Mouse (Mus musculus) hindbrain, embryonic 12.5 days (tissue): ENCODE data around the gene Abcc4. TPM values are rescaled to one million over a fixed set of nuclear protein-coding genes. Genes with fewer than 3 reads are reported as not detected.

Experiments used
- ATAC-seq: fragments of 200-750 bp; cut with Nextera tagmentation; 2 replicates; pipeline ENCODE4 v1.8.0; 2017; ENCODE audit warnings: moderate TSS enrichment; ENCODE audit not compliant: low FRiP score
- H3K27ac ChIP-seq: fragments of 300-500 bp; sonication (generic); 2 replicates; pipeline ENCODE4 v1.5.1; 2016; ENCODE audit warnings: mild to moderate bottlenecking
- H3K27me3 ChIP-seq: fragments of 300-500 bp; sonication (generic); 2 replicates; pipeline ENCODE4 v1.6.1; 2016; ENCODE audit warnings: mild to moderate bottlenecking
- H3K36me3 ChIP-seq: fragments of 300-500 bp; sonication (generic); 2 replicates; pipeline ENCODE4 v1.6.1; 2016; ENCODE audit warnings: mild to moderate bottlenecking
- H3K4me1 ChIP-seq: fragments of 300-500 bp; sonication (generic); 2 replicates; pipeline ENCODE4 v1.6.1; 2016
- H3K4me2 ChIP-seq: fragments of 300-500 bp; sonication (generic); replicated peaks from 2 replicates; pipeline ENCODE4 v1.6.1; 2016; ENCODE audit warnings: mild to moderate bottlenecking
- H3K4me3 ChIP-seq: fragments of 300-500 bp; sonication (generic); 2 replicates; pipeline ENCODE4 v1.5.1; 2016; ENCODE audit warnings: mild to moderate bottlenecking
- H3K9ac ChIP-seq: fragments of 300-500 bp; sonication (generic); 2 replicates; pipeline ENCODE4 v1.6.1; 2016; ENCODE audit warnings: mild to moderate bottlenecking, moderate library complexity
- H3K9me3 ChIP-seq: fragments of 300-500 bp; sonication (generic); replicated peaks from 2 replicates; pipeline ENCODE4 v1.6.1; 2016; ENCODE audit warnings: mild to moderate bottlenecking
- WGBS: fragments of 180-500 bp; shearing (Covaris S2); methylation state at CpG from one replicate; pipeline ENCODE4 v1.1.7; 2016; 5-methylcytosine and 5-hydroxymethylcytosine counted together
- polyA plus RNA-seq: library from polyadenylated mRNA; unstranded; fragments of >200 nt; fragmentation: Nextera tagmentation; extraction: Ambion mirVana; gene quantifications from 2 replicates; pipeline ENCODE4 v1.2.1, GENCODE M21; 2016

Abcc4 gene
- polyA plus RNA-seq, result 2.8 and 3.2 TPM in 2 replicates

GRCm38 (mm10) chr14:118705808-118706731 lies at the start of gene Abcc4:
Gene Abcc4, minus strand, starts transcription at chr14:118706219.
- H3K9ac ChIP-seq, result peak within 1 kb of the TSS; percentile 73
- peaks cover 18% of the 10 kb centered on the region for H3K4me1 ChIP-seq
- WGBS, result under 1% methylated on average over 97 of the region's 106 CpGs
- H3K4me3 ChIP-seq, result peak within 1 kb of the TSS; percentile 66
- peaks cover 44% of the 10 kb centered on the region for H3K27me3 ChIP-seq
- H3K9me3 ChIP-seq, result no peaks in the 10 kb centered on the region
- no peak within 1 kb of the TSS for H3K27ac ChIP-seq
- H3K36me3 ChIP-seq, result no peaks in the 10 kb centered on the region
- H3K4me2 ChIP-seq, result peak within 1 kb of the TSS; percentile 100
- peak; percentile 65 for ATAC-seq

DNA sequence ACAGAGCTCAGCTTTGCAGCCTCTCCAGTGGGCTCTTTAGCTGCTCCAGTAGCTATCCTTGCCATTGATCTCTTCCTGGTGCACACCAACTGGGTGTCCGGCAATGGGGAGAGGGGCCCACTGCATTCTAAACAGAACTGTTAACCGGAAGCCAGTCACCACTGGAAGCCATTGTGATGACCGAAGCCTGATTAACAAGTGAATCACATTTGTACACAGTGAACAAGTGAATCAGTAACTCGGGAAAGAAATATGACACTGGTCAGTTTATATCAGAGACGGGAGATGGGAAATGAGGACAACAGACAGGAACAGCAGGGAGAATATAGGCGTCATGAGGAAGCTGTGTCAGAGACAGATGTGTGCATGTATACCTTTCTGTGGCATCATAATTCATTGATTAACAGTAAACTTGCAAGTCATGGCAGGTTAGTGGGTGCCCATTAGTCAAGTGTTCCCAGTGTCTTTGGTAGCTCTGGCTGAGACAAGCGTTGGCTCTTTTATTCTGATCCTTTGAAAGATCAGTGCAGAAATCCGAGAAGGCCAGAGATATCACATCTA lies 45.3 kb upstream of the Abcc4 start:
- no peaks in the 10 kb centered on the region for H3K9me3 ChIP-seq
- no peak overlapping the region for H3K9ac ChIP-seq
- 55% methylated on average over 8 of the region's 8 CpGs for WGBS
- no peak overlapping the region for H3K27ac ChIP-seq
- H3K36me3 ChIP-seq, result no peaks in the 10 kb centered on the region
- H3K4me2 ChIP-seq, result no peak overlapping the region
- 0 out of 2 replicates have a peak, but pooled peaks cover 6% of the 10 kb centered on the region for H3K4me1 ChIP-seq
- no peak overlapping the region for H3K4me3 ChIP-seq
- H3K27me3 ChIP-seq, result no peaks in the 10 kb centered on the region
- no peak for ATAC-seq

DNA sequence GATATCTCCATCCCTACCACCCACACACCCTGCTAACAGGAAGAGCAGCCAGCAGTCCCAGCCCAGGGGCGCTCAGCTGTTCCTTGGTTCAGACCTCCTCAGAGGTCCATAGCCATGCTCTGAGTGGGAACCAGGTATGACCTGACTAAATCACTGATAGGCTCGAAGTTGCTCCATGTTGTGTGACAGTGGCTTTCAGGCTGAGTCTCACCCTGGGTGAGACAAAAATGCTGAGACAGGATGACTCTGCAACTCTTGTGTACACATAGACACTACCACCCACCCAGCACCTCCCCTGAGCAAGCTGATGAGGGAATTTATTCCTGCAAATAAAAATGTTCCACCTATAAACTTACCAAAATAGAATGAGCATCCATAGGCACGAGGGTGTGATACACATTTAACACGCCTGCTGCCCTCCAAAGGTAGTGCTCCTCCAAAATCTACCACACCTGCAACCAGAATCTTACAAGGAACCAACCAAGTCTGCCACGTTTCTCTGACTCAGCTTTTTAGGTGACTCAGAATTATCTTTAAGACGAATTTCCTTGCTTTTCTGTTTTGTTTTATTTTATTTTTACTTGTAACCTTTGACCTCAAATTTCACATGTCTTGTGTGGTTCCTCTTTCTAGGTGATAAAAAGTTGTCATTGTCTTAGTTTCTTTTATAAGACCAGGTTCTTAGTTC lies 44.6 kb upstream of the Abcc4 start:
- no peaks in the 10 kb centered on the region for H3K9me3 ChIP-seq
- H3K27ac ChIP-seq, result no peak overlapping the region
- no peak overlapping the region for H3K4me3 ChIP-seq
- 83% methylated on average over 6 of the region's 6 CpGs for WGBS
- H3K27me3 ChIP-seq, result no peaks in the 10 kb centered on the region
- H3K9ac ChIP-seq, result no peak overlapping the region
- no peaks in the 10 kb centered on the region for H3K36me3 ChIP-seq
- H3K4me1 ChIP-seq, result 0 out of 2 replicates have a peak, but pooled peaks cover 6% of the 10 kb centered on the region
- H3K4me2 ChIP-seq, result no peak overlapping the region
- ATAC-seq, result 0 out of 2 replicates have a peak, but pooled peaks have one; percentile 32

- H3K4me2 ChIP-seq, result no peak overlapping the region
- no peaks in the 10 kb centered on the region for H3K36me3 ChIP-seq
- no peaks in the 10 kb centered on the region for H3K9me3 ChIP-seq
- H3K27me3 ChIP-seq, result no peaks in the 10 kb centered on the region; the same call in 1 of the 2 replicates
- ATAC-seq, result no peak
- no peak overlapping the region for H3K4me3 ChIP-seq
- H3K9ac ChIP-seq, result no peak overlapping the region
- 34% methylated on average over 4 of the region's 4 CpGs for WGBS
- H3K4me1 ChIP-seq, result 0 out of 2 replicates have a peak, but pooled peaks cover 6% of the 10 kb centered on the region
- no peak overlapping the region for H3K27ac ChIP-seq
These were observed 43.7 kb upstream of the Abcc4 start for GRCm38 (mm10) chr14:118749715-118750114.

- Histone ChIP-seq H3K27me3 (no peaks in the 10 kb centered on the region; the same call in 1 of the 2 replicates), H3K27ac (no peak overlapping the region)
- WGBS, result 94% methylated on average over 2 of the region's 2 CpGs
These were observed 43.0 kb upstream of the Abcc4 start for GRCm38 (mm10) chr14:118749068-118749467.

DNA sequence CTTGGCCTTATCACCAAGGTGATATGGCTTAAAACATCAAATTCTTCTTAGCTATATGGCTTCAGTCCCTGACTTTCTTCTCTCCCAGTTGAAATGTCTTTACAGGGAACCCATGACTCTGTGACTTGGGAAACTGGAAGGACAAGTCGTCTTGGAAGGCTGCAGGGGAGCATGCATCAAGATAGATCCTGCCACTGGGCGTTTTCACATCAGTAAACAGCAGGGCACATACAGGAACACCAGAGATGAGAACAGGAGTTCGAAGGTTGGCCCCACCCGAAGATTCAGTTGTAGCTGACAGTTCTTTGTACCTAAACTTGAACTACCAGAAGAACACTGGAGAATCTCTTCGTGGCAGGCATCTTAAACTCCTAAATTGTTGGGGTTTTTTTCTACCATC lies 36.8 kb upstream of the Abcc4 start:
- no peaks in the 10 kb centered on the region; the same call in 1 of the 2 replicates for H3K27me3 ChIP-seq
- no peaks in the 10 kb centered on the region for H3K36me3 ChIP-seq
- no peak for ATAC-seq
- 75% methylated on average over 5 of the region's 5 CpGs for WGBS
- H3K4me1 ChIP-seq, result no peaks in the 10 kb centered on the region
- no peak overlapping the region for H3K4me3 ChIP-seq
- H3K4me2 ChIP-seq, result no peak overlapping the region
- H3K9ac ChIP-seq, result no peak overlapping the region
- H3K27ac ChIP-seq, result no peak overlapping the region
- H3K9me3 ChIP-seq, result peaks cover 7% of the 10 kb centered on the region

More at GRCm38 (mm10) chr14:118749068-118749467, 43.0 kb upstream of the Abcc4 start:
- H3K4me3 ChIP-seq, result no peak overlapping the region
- H3K9ac ChIP-seq, result no peak overlapping the region
- ATAC-seq, result no peak
- no peaks in the 10 kb centered on the region for H3K36me3 ChIP-seq
- H3K4me2 ChIP-seq, result no peak overlapping the region
- no peaks in the 10 kb centered on the region for H3K9me3 ChIP-seq
- H3K4me1 ChIP-seq, result 0 out of 2 replicates have a peak, but pooled peaks cover 6% of the 10 kb centered on the region

DNA sequence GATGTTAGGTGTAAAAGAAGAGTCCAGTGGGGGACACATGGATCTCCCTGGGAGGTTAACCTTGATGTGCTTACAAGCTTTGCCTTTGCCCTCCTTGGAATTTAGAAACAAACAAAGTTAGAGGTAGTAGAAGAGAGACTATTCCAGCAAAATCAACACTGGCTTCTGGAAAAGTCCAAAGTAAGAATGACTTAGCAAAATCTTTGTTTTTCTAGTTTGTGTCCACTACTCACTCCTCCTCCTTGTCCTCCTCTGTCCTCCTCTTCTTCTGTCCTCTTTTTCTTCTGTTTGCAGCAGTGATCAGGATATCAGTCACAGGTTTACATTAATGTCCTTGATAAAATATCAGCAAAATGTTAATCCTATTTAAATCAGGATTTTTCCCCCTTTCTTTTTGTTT lies 35.8 kb upstream of the Abcc4 start:
- H3K27me3 ChIP-seq, result no peaks in the 10 kb centered on the region; the same call in 1 of the 2 replicates
- no peak overlapping the region for H3K27ac ChIP-seq
- H3K9me3 ChIP-seq, result peaks cover 7% of the 10 kb centered on the region
- no peak overlapping the region for H3K9ac ChIP-seq
- 0 out of 2 replicates have a peak, but pooled peaks cover 7% of the 10 kb centered on the region for H3K4me1 ChIP-seq
- no peak for ATAC-seq
- H3K4me3 ChIP-seq, result no peak overlapping the region
- no peak overlapping the region for H3K4me2 ChIP-seq
- H3K36me3 ChIP-seq, result no peaks in the 10 kb centered on the region

GRCm38 (mm10) chr14:118737251-118737888 lies 31.4 kb upstream of the Abcc4 start:
- 3% methylated on average over 12 of the region's 12 CpGs for WGBS
- no peak overlapping the region for H3K9ac ChIP-seq
- peaks cover 7% of the 10 kb centered on the region for H3K9me3 ChIP-seq
- peaks cover 18% of the 10 kb centered on the region for H3K4me1 ChIP-seq
- H3K27ac ChIP-seq, result no peak overlapping the region
- H3K4me3 ChIP-seq, result no peak overlapping the region
- H3K27me3 ChIP-seq, result no peaks in the 10 kb centered on the region; the same call in 1 of the 2 replicates
- H3K4me2 ChIP-seq, result no peak overlapping the region
- no peaks in the 10 kb centered on the region for H3K36me3 ChIP-seq
- no peak for ATAC-seq

DNA sequence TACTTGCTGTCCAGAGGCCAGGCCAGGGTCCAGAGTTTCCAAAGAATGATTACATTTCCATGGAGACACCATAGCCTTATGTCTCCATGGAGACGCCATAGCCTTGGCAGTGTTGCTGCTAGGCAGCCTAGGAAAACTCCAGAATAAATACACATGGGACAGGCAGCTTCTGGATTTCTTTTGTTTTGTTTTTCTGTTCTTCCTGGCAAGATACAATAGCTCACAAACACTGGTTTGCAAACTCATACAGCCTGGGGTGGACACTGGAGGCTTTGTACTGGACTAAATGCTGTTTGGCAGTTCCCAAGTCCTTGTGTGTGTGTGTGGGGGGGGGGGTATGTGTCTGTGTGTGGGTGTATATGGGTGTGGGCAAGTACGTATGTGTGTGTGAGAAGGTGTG lies 29.1 kb upstream of the Abcc4 start:
- no peaks in the 10 kb centered on the region; the same call in 1 of the 2 replicates for H3K27me3 ChIP-seq
- H3K9me3 ChIP-seq, result peaks cover 1% of the 10 kb centered on the region
- H3K4me2 ChIP-seq, result no peak overlapping the region
- peak; percentile 93 for ATAC-seq
- peaks cover 18% of the 10 kb centered on the region for H3K4me1 ChIP-seq
- WGBS, result 19% methylated on average over 2 of the region's 2 CpGs
- no peak overlapping the region for H3K4me3 ChIP-seq
- H3K36me3 ChIP-seq, result no peaks in the 10 kb centered on the region
- peak overlapping the region; percentile 52 for H3K27ac ChIP-seq
- no peak overlapping the region for H3K9ac ChIP-seq

GRCm38 (mm10) chr14:118733146-118733545 lies 27.1 kb upstream of the Abcc4 start:
- Histone ChIP-seq H3K4me2 (no peak overlapping the region), H3K27me3 (no peaks in the 10 kb centered on the region; the same call in 1 of the 2 replicates), H3K36me3 (no peaks in the 10 kb centered on the region), H3K9ac (no peak overlapping the region), H3K27ac (no peak overlapping the region), H3K9me3 (no peaks in the 10 kb centered on the region), H3K4me1 (peaks cover 18% of the 10 kb centered on the region), H3K4me3 (no peak overlapping the region)
- WGBS, result 90% methylated on average over 5 of the region's 5 CpGs
- ATAC-seq, result no peak

DNA sequence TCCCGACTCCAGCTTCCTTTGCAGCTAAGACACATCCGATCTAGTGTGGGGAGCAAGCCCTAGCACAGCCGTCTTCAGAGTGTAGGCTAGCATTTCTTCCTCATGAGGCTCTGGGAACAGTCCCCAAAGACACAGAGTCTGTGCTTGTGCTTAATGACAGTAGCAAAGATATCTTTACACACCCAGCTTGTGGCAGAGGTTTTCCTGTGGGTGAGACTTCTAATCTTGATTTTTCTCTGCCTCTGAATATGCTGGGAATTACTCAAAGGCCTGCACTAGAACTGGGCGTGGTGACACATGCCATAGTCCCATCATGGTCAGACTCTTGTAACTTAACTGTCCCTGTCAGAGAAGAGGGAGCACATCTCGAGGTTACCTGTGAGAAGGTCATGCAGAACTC lies 24.6 kb upstream of the Abcc4 start:
- Histone ChIP-seq H3K4me1 (peaks cover 10% of the 10 kb centered on the region), H3K9me3 (no peaks in the 10 kb centered on the region), H3K36me3 (no peaks in the 10 kb centered on the region), H3K4me2 (no peak overlapping the region), H3K27me3 (no peaks in the 10 kb centered on the region; the same call in 1 of the 2 replicates), H3K27ac (no peak overlapping the region), H3K9ac (no peak overlapping the region), H3K4me3 (no peak overlapping the region)
- ATAC-seq, result no peak
- WGBS, result 83% methylated on average over 5 of the region's 5 CpGs
